Mouse (Mus musculus): ENCODE data around the gene Crip2. TPM values are rescaled to one million over a fixed set of nuclear protein-coding genes. Genes with fewer than 3 reads are reported as not detected.

The Crip2 gene
- polyA plus RNA-seq, 1 experiment, result 178 TPM

- TF ChIP-seq POLR2A (IDR thresholded peaks at IDR 0.05; ENCODE audit: control insufficient read depth, low read depth, low read length), result peak; percentile 37; the same call in 1 of the 2 replicates
- TF ChIP-seq CTCF (IDR thresholded peaks at IDR 0.05; ENCODE audit: control insufficient read depth, insufficient read depth, insufficient replicate concordance, low read depth, low read length), result no peak
- Histone ChIP-seq H3K27me3 (ENCODE audit: control insufficient read depth, insufficient read depth, low read length) (no peaks in the 10 kb centered on the region), H3K4me3 (ENCODE audit: control insufficient read depth, low read depth, low read length) (peak overlapping the region; percentile 30), H3K27ac (ENCODE audit: control insufficient read depth, insufficient read depth, low read depth, low read length) (no peak overlapping the region), H3K36me3 (ENCODE audit: control insufficient read depth, insufficient read depth, low read length) (no peaks in the 10 kb centered on the region), H3K4me1 (ENCODE audit: control insufficient read depth, insufficient read depth, low read length) (peaks cover 40% of the 10 kb centered on the region)
These were observed 9.3 kb downstream of the Crip2 start for GRCm38 (mm10) chr12:113149341-113149740.

DNA sequence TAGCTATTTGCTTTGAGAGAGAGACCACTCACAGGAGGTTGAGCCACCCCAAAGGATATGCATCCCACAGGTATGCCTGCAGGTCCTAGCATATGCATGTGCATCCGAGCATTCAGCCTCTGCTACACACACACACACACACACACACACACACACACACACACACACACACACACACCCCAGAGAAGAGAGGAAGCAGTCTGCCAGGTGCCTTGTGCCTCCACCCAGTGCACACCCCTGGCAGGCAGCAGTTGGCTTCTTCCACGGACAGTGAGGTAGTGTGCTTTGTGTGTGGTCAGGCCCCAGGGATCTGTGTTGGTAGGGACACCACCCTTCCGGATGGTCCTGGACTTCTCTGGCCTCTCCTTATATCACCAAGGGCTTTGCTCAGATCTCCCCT is 9.9 kb downstream of the Crip2 start:
- H3K36me3 ChIP-seq (ENCODE audit: control insufficient read depth, insufficient read depth, low read length), result no peaks in the 10 kb centered on the region
- no peaks in the 10 kb centered on the region for H3K27me3 ChIP-seq (ENCODE audit: control insufficient read depth, insufficient read depth, low read length)
- peak overlapping the region; percentile 30; the same call in 1 of the 2 replicates for H3K4me3 ChIP-seq (ENCODE audit: control insufficient read depth, low read depth, low read length)
- peaks cover 44% of the 10 kb centered on the region for H3K4me1 ChIP-seq (ENCODE audit: control insufficient read depth, insufficient read depth, low read length)
- no peak for TF ChIP-seq POLR2A (IDR thresholded peaks at IDR 0.05; ENCODE audit: control insufficient read depth, low read depth, low read length)
- no peak for TF ChIP-seq CTCF (IDR thresholded peaks at IDR 0.05; ENCODE audit: control insufficient read depth, insufficient read depth, insufficient replicate concordance, low read depth, low read length)
- H3K27ac ChIP-seq (ENCODE audit: control insufficient read depth, insufficient read depth, low read depth, low read length), result no peak overlapping the region

GRCm38 (mm10) chr12:113150591-113150990 is 10.6 kb downstream of the Crip2 start:
- Histone ChIP-seq H3K36me3 (ENCODE audit: control insufficient read depth, insufficient read depth, low read length) (no peaks in the 10 kb centered on the region), H3K27ac (ENCODE audit: control insufficient read depth, insufficient read depth, low read depth, low read length) (no peak overlapping the region), H3K27me3 (ENCODE audit: control insufficient read depth, insufficient read depth, low read length) (no peaks in the 10 kb centered on the region), H3K4me3 (ENCODE audit: control insufficient read depth, low read depth, low read length) (peak overlapping the region; percentile 77; the same call in 1 of the 2 replicates), H3K4me1 (ENCODE audit: control insufficient read depth, insufficient read depth, low read length) (peaks cover 51% of the 10 kb centered on the region)
- TF ChIP-seq POLR2A (IDR thresholded peaks at IDR 0.05; ENCODE audit: control insufficient read depth, low read depth, low read length) (no peak), CTCF (IDR thresholded peaks at IDR 0.05; ENCODE audit: control insufficient read depth, insufficient read depth, insufficient replicate concordance, low read depth, low read length) (no peak)

DNA sequence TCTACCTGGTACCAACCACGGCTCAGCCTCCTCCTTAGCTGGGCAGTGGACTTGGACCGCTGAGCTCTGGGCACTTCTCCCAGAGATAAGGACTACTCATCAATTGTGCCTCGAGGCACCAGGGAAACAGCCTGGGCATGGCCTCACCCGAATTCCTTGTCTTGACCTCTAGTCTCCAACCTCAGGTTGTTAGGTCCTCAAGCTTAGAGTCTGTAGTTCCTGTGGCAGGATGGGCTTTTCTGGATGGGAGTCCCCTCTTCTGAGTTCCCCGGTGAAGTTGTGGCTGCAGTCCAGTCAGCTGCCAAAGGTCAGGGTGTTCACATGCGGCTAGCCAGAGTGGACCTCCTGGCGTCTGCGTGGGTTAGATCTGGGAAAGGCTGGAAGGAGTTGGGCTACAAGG is 11.0 kb downstream of the Crip2 start:
- peak overlapping the region; percentile 77 for H3K4me3 ChIP-seq (ENCODE audit: control insufficient read depth, low read depth, low read length)
- H3K27me3 ChIP-seq (ENCODE audit: control insufficient read depth, insufficient read depth, low read length), result no peaks in the 10 kb centered on the region
- H3K27ac ChIP-seq (ENCODE audit: control insufficient read depth, insufficient read depth, low read depth, low read length), result no peak overlapping the region
- H3K36me3 ChIP-seq (ENCODE audit: control insufficient read depth, insufficient read depth, low read length), result no peaks in the 10 kb centered on the region
- peaks cover 51% of the 10 kb centered on the region for H3K4me1 ChIP-seq (ENCODE audit: control insufficient read depth, insufficient read depth, low read length)
- TF ChIP-seq CTCF (IDR thresholded peaks at IDR 0.05; ENCODE audit: control insufficient read depth, insufficient read depth, insufficient replicate concordance, low read depth, low read length), result no peak
- TF ChIP-seq POLR2A (IDR thresholded peaks at IDR 0.05; ENCODE audit: control insufficient read depth, low read depth, low read length), result no peak

DNA sequence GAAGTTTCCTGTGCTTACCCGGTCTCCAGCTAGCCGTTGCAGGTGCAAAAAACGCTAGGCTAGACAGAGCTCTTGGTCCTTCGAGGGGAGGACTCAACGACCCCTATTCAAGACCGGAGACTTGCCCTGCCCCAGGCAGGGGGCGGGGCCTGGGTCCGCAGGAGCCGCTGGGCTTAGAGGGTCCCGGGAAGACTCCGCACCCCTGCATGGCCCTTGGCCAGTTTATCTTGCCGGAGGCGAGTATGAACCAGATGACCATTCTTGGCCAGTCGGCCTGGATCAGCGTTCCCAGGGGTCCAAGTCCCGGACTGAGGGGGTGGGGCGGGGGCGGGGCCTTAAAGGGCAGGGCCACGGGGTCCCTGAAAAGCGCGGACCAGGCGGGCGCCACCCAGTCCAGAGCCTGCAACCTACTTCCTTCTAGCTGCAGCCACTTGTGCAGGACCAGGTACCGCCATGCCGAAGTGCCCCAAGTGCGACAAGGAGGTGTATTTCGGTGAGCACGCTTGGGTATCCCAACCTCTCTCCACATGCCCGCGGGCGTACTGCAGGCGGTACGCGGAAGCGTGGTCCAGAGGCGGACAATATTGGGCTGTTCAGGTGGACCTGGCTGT is 11.7 kb downstream of the Crip2 start:
- TF ChIP-seq POLR2A (IDR thresholded peaks at IDR 0.05; ENCODE audit: control insufficient read depth, low read depth, low read length) (no peak), CTCF (IDR thresholded peaks at IDR 0.05; ENCODE audit: control insufficient read depth, insufficient read depth, insufficient replicate concordance, low read depth, low read length) (no peak)
- Histone ChIP-seq H3K4me3 (ENCODE audit: control insufficient read depth, low read depth, low read length) (peak overlapping the region; percentile 77), H3K4me1 (ENCODE audit: control insufficient read depth, insufficient read depth, low read length) (peaks cover 52% of the 10 kb centered on the region), H3K36me3 (ENCODE audit: control insufficient read depth, insufficient read depth, low read length) (no peaks in the 10 kb centered on the region), H3K27me3 (ENCODE audit: control insufficient read depth, insufficient read depth, low read length) (no peaks in the 10 kb centered on the region), H3K27ac (ENCODE audit: control insufficient read depth, insufficient read depth, low read depth, low read length) (no peak overlapping the region)

GRCm38 (mm10) chr12:113152272-113152661 is 12.2 kb downstream of the Crip2 start:
- peaks cover 52% of the 10 kb centered on the region for H3K4me1 ChIP-seq (ENCODE audit: control insufficient read depth, insufficient read depth, low read length)
- no peak overlapping the region for H3K27ac ChIP-seq (ENCODE audit: control insufficient read depth, insufficient read depth, low read depth, low read length)
- no peaks in the 10 kb centered on the region for H3K36me3 ChIP-seq (ENCODE audit: control insufficient read depth, insufficient read depth, low read length)
- TF ChIP-seq POLR2A (IDR thresholded peaks at IDR 0.05; ENCODE audit: control insufficient read depth, low read depth, low read length), result no peak
- TF ChIP-seq CTCF (IDR thresholded peaks at IDR 0.05; ENCODE audit: control insufficient read depth, insufficient read depth, insufficient replicate concordance, low read depth, low read length), result no peak
- no peaks in the 10 kb centered on the region for H3K27me3 ChIP-seq (ENCODE audit: control insufficient read depth, insufficient read depth, low read length)
- H3K4me3 ChIP-seq (ENCODE audit: control insufficient read depth, low read depth, low read length), result peak overlapping the region; percentile 77

DNA sequence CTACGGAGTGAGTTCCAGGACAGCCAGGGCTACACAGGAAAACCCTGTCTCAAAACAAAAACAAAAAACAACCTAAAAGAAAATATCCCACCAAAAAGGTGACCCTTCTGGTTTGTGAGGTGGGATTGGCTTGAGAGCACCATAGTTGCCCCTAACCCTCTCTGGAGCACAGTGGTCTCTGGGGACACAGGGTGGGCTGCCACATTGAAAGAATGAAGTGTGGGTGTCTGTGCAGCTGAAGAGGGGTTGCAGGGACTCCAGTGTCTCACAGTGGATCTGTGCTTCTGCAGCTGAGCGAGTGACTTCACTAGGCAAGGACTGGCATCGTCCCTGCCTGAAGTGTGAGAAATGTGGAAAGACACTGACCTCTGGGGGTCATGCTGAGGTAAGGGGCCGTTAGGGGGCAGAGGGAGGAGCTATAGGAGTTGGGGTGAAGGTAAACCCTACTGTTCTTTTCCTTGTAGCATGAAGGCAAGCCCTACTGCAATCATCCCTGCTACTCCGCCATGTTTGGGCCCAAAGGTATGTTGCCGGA is 13.0 kb downstream of the Crip2 start:
- no peaks in the 10 kb centered on the region for H3K27me3 ChIP-seq (ENCODE audit: control insufficient read depth, insufficient read depth, low read length)
- TF ChIP-seq CTCF (IDR thresholded peaks at IDR 0.05; ENCODE audit: control insufficient read depth, insufficient read depth, insufficient replicate concordance, low read depth, low read length), result no peak
- no peak for TF ChIP-seq POLR2A (IDR thresholded peaks at IDR 0.05; ENCODE audit: control insufficient read depth, low read depth, low read length)

More for the DNA sequence above, 13.0 kb downstream of the Crip2 start:
- Histone ChIP-seq H3K4me3 (ENCODE audit: control insufficient read depth, low read depth, low read length) (no peak overlapping the region; the same call in 1 of the 2 replicates), H3K4me1 (ENCODE audit: control insufficient read depth, insufficient read depth, low read length) (peaks cover 48% of the 10 kb centered on the region), H3K27ac (ENCODE audit: control insufficient read depth, insufficient read depth, low read depth, low read length) (no peak overlapping the region), H3K36me3 (ENCODE audit: control insufficient read depth, insufficient read depth, low read length) (no peaks in the 10 kb centered on the region)
